Mouse (Mus musculus) hindbrain, embryonic 14.5 days (tissue): ENCODE measurements around the gene Rgcc. TPM values are rescaled to one million over a fixed set of nuclear protein-coding genes. Genes with fewer than 3 reads are reported as not detected.
A peak's percentile ranks its signal among the peaks of the same experiment; 100 is the strongest.

Experiments
- ATAC-seq: fragments of 200-750 bp; cut with Nextera tagmentation; 2 replicates; pipeline ENCODE4 v1.8.0; 2017; ENCODE audit warnings: moderate number of reproducible peaks, mild to moderate bottlenecking, moderate TSS enrichment, moderate library complexity; ENCODE audit not compliant: low FRiP score
- DNase-seq: peaks from one replicate; pipeline ENCODE4 v3.0.0-alpha.2; 2015; ENCODE audit warnings: low spot score
- H3K27ac ChIP-seq: fragments of 300-500 bp; sonication (generic); 2 replicates; pipeline ENCODE4 v1.5.1; 2014; ENCODE audit warnings: mild to moderate bottlenecking, moderate library complexity
- H3K27me3 ChIP-seq: fragments of 300-500 bp; sonication (generic); 2 replicates; pipeline ENCODE4 v1.6.1; 2014; ENCODE audit warnings: mild to moderate bottlenecking, low read length, mixed read lengths; ENCODE audit not compliant: control insufficient read depth, insufficient read depth
- H3K36me3 ChIP-seq: fragments of 300-500 bp; sonication (generic); replicated peaks from 2 replicates; pipeline ENCODE4 v1.6.1; 2014; ENCODE audit not compliant: control insufficient read depth, insufficient read depth
- H3K4me1 ChIP-seq: fragments of 300-500 bp; sonication (generic); replicated peaks from 2 replicates; pipeline ENCODE4 v1.6.1; 2014; ENCODE audit warnings: antibody characterized with exemption, low read length, mixed read lengths; ENCODE audit not compliant: control insufficient read depth, insufficient read depth
- H3K4me2 ChIP-seq: fragments of 300-500 bp; sonication (generic); replicated peaks from 2 replicates; pipeline ENCODE4 v1.6.1; 2014; ENCODE audit warnings: mild to moderate bottlenecking, moderate library complexity
- H3K4me3 ChIP-seq: fragments of 300-500 bp; sonication (generic); replicated peaks from 2 replicates; pipeline ENCODE4 v1.5.1; 2014; ENCODE audit warnings: mild to moderate bottlenecking, low read length
- H3K9ac ChIP-seq: fragments of 300-500 bp; sonication (generic); 2 replicates; pipeline ENCODE4 v1.6.1; 2014
- H3K9me3 ChIP-seq: fragments of 300-500 bp; sonication (generic); 2 replicates; pipeline ENCODE4 v1.6.1; 2016; ENCODE audit warnings: low read length; ENCODE audit not compliant: control insufficient read depth
- WGBS: fragments of 180-500 bp; shearing (Covaris S2); extraction: QIAGEN DNeasy Blood & Tissue Kit; methylation state at CpG from one replicate; pipeline ENCODE4 v1.1.7; 2014; 5-methylcytosine and 5-hydroxymethylcytosine counted together
- polyA plus RNA-seq: library from polyadenylated mRNA; unstranded; fragments of >200 nt; fragmentation: Nextera tagmentation; extraction: Ambion mirVana; gene quantifications from 2 replicates; pipeline ENCODE4 v1.2.1, GENCODE M21; 2014

Gene Rgcc
- 36.4 and 40.4 TPM in 2 replicates for polyA plus RNA-seq

DNA sequence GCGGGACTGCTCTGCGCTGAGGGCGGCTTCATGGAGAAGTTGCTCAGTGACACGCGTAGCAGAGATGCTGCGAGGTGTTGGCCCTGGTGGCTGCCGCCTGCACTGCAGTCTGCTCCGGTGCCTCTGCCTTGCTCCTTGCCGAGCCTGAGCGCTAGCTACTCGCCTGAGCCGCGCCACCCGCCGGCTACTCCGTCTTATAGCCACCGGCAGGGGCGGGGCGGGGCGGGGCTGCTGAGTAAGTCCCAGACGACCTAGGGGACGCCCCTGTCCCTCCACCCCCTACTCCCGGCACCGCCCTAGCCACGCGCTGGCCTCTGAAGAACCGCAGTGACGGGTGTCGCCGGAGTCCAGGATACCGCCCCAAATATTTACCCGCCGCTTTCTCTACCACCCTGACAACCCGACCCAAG is at the start of gene Rgcc:
Rgcc (minus strand) TSS at position 180 of the 410 bp plus-strand sequence.
- Histone ChIP-seq H3K9ac (peak within 1 kb of the TSS; percentile 48), H3K4me3 (peak within 1 kb of the TSS; percentile 44), H3K36me3 (no peaks in the 10 kb centered on the region), H3K4me2 (peak within 1 kb of the TSS; percentile 96), H3K4me1 (peaks cover 6% of the 10 kb centered on the region), H3K27me3 (peaks cover 18% of the 10 kb centered on the region), H3K27ac (no peak within 1 kb of the TSS), H3K9me3 (no peaks in the 10 kb centered on the region)
- ATAC-seq (peak; percentile 94), DNase-seq (peak; percentile 90)
- under 1% methylated on average over 34 of the region's 34 CpGs for WGBS

DNA sequence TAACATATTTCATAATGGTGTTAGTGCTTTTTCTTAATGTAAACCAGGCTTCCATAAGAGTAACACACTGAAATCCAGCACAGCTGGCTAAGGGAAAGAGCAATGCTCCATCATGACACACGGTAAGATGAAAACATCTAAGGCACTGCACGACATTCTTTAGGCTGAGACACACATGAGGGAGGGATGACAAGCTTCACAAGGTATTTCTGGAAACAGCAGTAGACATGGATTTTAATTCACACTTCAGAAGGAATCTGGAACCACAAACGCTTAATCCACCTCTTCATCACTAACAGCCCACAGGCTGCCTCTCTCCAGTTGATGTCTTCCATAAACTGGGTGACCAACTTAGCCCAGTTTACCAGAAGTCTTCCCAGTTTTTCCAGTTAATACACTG is 44.9 kb upstream of the Rgcc start:
- Histone ChIP-seq H3K4me1 (no peaks in the 10 kb centered on the region), H3K27me3 (no peaks in the 10 kb centered on the region), H3K9me3 (0 out of 2 replicates have a peak, but pooled peaks cover 4% of the 10 kb centered on the region), H3K4me3 (no peak overlapping the region), H3K9ac (no peak overlapping the region), H3K36me3 (peaks cover 20% of the 10 kb centered on the region), H3K4me2 (no peak overlapping the region), H3K27ac (no peak overlapping the region)
- 93% methylated on average over 3 of the region's 3 CpGs for WGBS
- DNase-seq: no peak
- no peak for ATAC-seq

GRCm38 (mm10) chr14:79335613-79336012 is 34.2 kb upstream of the Rgcc start:
- H3K9ac ChIP-seq: no peak overlapping the region
- H3K4me2 ChIP-seq: no peak overlapping the region
- no peak for DNase-seq
- H3K9me3 ChIP-seq: no peaks in the 10 kb centered on the region
- H3K27me3 ChIP-seq: no peaks in the 10 kb centered on the region
- 96% methylated on average over 3 of the region's 3 CpGs for WGBS
- H3K4me1 ChIP-seq: peaks cover 5% of the 10 kb centered on the region; the same call in 1 of the 2 replicates
- ATAC-seq: no peak
- H3K36me3 ChIP-seq: peaks cover 38% of the 10 kb centered on the region
- H3K27ac ChIP-seq: no peak overlapping the region
- no peak overlapping the region for H3K4me3 ChIP-seq

GRCm38 (mm10) chr14:79331936-79332335 is 30.5 kb upstream of the Rgcc start:
- Histone ChIP-seq H3K4me3 (no peak overlapping the region), H3K4me1 (peaks cover 5% of the 10 kb centered on the region; the same call in 1 of the 2 replicates), H3K36me3 (peaks cover 15% of the 10 kb centered on the region), H3K27ac (peak overlapping the region; percentile 14; the same call in 1 of the 2 replicates), H3K9me3 (no peaks in the 10 kb centered on the region), H3K27me3 (no peaks in the 10 kb centered on the region), H3K4me2 (no peak overlapping the region), H3K9ac (no peak overlapping the region)
- WGBS: 69% methylated on average over 7 of the region's 7 CpGs
- ATAC-seq (no peak), DNase-seq (no peak)

- no peaks in the 10 kb centered on the region for H3K9me3 ChIP-seq
- no peaks in the 10 kb centered on the region for H3K27me3 ChIP-seq
- peak overlapping the region; percentile 17; the same call in 1 of the 2 replicates for H3K4me3 ChIP-seq
- DNase-seq (peak; percentile 26), ATAC-seq (peak; percentile 56; the same call in 1 of the 2 replicates)
- WGBS: 51% methylated on average over 16 of the region's 16 CpGs
- peak overlapping the region; percentile 45; the same call in 1 of the 2 replicates for H3K9ac ChIP-seq
- peaks cover 6% of the 10 kb centered on the region for H3K36me3 ChIP-seq
- peak overlapping the region; percentile 41 for H3K4me2 ChIP-seq
- peaks cover 5% of the 10 kb centered on the region; the same call in 1 of the 2 replicates for H3K4me1 ChIP-seq
- H3K27ac ChIP-seq: no peak overlapping the region
Measured at GRCm38 (mm10) chr14:79330944-79331561, 29.6 kb upstream of the Rgcc start.

- H3K4me3 ChIP-seq: no peak overlapping the region
- H3K27me3 ChIP-seq: no peaks in the 10 kb centered on the region
- ATAC-seq: no peak; the same call in 1 of the 2 replicates
- DNase-seq: peak; percentile 70
- no peak overlapping the region for H3K9ac ChIP-seq
- H3K4me1 ChIP-seq: peaks cover 5% of the 10 kb centered on the region; the same call in 1 of the 2 replicates
- H3K9me3 ChIP-seq: no peaks in the 10 kb centered on the region
- 35% methylated on average over 5 of the region's 5 CpGs for WGBS
- H3K36me3 ChIP-seq: no peaks in the 10 kb centered on the region
- no peak overlapping the region for H3K4me2 ChIP-seq
- no peak overlapping the region for H3K27ac ChIP-seq
Measured at GRCm38 (mm10) chr14:79327033-79327432, 25.6 kb upstream of the Rgcc start.

DNA sequence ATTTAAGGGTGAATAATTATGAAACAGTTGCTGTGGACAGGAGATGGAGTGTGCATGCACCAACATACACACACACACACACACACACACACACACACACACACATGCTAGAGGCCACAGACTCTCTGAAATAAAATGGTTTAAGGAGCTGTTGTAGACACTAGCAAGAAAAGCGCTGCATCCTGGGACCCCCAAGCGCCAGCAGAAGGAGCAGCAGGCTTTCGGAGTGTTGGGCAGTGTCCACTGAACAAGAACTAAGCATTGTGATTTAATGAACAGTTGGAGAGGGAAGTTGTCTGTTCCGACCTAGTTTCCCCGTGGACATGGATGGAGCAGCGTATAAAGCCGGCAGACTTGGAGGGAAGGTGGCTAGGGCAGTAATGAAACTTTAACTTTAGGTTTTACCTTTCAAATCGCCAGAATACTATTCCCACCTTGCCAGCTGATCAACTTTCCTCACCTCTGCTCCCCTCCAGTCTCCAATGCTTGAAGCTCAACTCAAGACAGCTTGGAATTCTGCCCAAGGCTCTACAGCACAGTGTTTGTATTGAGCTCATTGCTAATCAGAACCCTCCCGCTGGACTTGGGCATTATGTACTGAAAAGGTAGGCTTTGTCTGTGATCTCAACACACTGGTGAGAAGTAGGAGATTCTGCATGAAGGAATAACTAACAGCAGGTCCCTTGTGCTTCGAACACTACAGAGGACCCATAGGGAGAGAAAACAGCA is 22.8 kb upstream of the Rgcc start:
- H3K27ac ChIP-seq: no peak overlapping the region
- no peak overlapping the region for H3K4me3 ChIP-seq
- H3K36me3 ChIP-seq: no peaks in the 10 kb centered on the region
- no peaks in the 10 kb centered on the region for H3K9me3 ChIP-seq
- no peak overlapping the region for H3K9ac ChIP-seq
- DNase-seq (no peak), ATAC-seq (no peak)
- 83% methylated on average over 10 of the region's 10 CpGs for WGBS
- H3K27me3 ChIP-seq: no peaks in the 10 kb centered on the region
- no peak overlapping the region for H3K4me2 ChIP-seq
- no peaks in the 10 kb centered on the region for H3K4me1 ChIP-seq

GRCm38 (mm10) chr14:79321881-79322280 is 20.4 kb upstream of the Rgcc start:
- ATAC-seq (no peak), DNase-seq (no peak)
- Histone ChIP-seq H3K27ac (no peak overlapping the region), H3K4me2 (no peak overlapping the region), H3K9ac (no peak overlapping the region), H3K9me3 (no peaks in the 10 kb centered on the region), H3K27me3 (no peaks in the 10 kb centered on the region), H3K4me3 (no peak overlapping the region), H3K36me3 (no peaks in the 10 kb centered on the region), H3K4me1 (no peaks in the 10 kb centered on the region)
- 91% methylated on average over 5 of the region's 5 CpGs for WGBS

GRCm38 (mm10) chr14:79321152-79321551 is 19.7 kb upstream of the Rgcc start:
- Histone ChIP-seq H3K27ac (no peak overlapping the region), H3K27me3 (no peaks in the 10 kb centered on the region), H3K4me1 (no peaks in the 10 kb centered on the region), H3K36me3 (no peaks in the 10 kb centered on the region), H3K9me3 (no peaks in the 10 kb centered on the region), H3K4me3 (no peak overlapping the region), H3K9ac (no peak overlapping the region), H3K4me2 (no peak overlapping the region)
- WGBS: 31% methylated on average over 8 of the region's 8 CpGs
- peak; percentile 70; the same call in 1 of the 2 replicates for ATAC-seq
- DNase-seq: no peak
